Mouse (Mus musculus): ENCODE measurements around the gene Anks1b. TPM values are rescaled to one million over a fixed set of nuclear protein-coding genes. Genes with fewer than 3 reads are reported as not detected.

Anks1b gene
- polyA plus RNA-seq, 1 experiment from 2014 or later = 78.3 TPM

GRCm38 (mm10) chr10:90273311-90273710, 400.0 kb downstream of the Anks1b start:
- H3K27ac ChIP-seq (ENCODE audit: low read depth, low read length) = no peak overlapping the region
- H3K4me2 ChIP-seq (ENCODE audit: low read length) = no peak overlapping the region
- WGBS = 76% methylated on average over 2 of the region's 2 CpGs
- H3K27me3 ChIP-seq (replicated peaks; ENCODE audit: control insufficient read depth, insufficient read depth, low read length) = no peaks in the 10 kb centered on the region
- ATAC-seq = no peak
- H3K36me3 ChIP-seq (ENCODE audit: control insufficient read depth, insufficient read depth, low read length) = no peaks in the 10 kb centered on the region
- no peak overlapping the region for H3K9ac ChIP-seq (ENCODE audit: low read depth, low read length)
- H3K4me3 ChIP-seq (ENCODE audit: low read length) = no peak overlapping the region
- H3K4me1 ChIP-seq (ENCODE audit: control insufficient read depth, insufficient read depth, low read depth, low read length) = no peaks in the 10 kb centered on the region
- H3K9me3 ChIP-seq (ENCODE audit: control insufficient read depth, low read length) = no peaks in the 10 kb centered on the region

- Histone ChIP-seq H3K9me3 (ENCODE audit: control insufficient read depth, low read length) (no peaks in the 10 kb centered on the region), H3K4me1 (ENCODE audit: control insufficient read depth, insufficient read depth, low read depth, low read length) (no peaks in the 10 kb centered on the region), H3K27me3 (replicated peaks; ENCODE audit: control insufficient read depth, insufficient read depth, low read length) (no peaks in the 10 kb centered on the region), H3K27ac (ENCODE audit: low read depth, low read length) (no peak overlapping the region), H3K4me3 (ENCODE audit: low read length) (no peak overlapping the region), H3K9ac (ENCODE audit: low read depth, low read length) (no peak overlapping the region), H3K36me3 (ENCODE audit: control insufficient read depth, insufficient read depth, low read length) (no peaks in the 10 kb centered on the region), H3K4me2 (ENCODE audit: low read length) (no peak overlapping the region)
- no peak for ATAC-seq
- 80% methylated on average over 1 of the region's 1 CpGs for WGBS
These were observed 413.3 kb downstream of the Anks1b start for GRCm38 (mm10) chr10:90286589-90286988.

GRCm38 (mm10) chr10:90303249-90303648, 429.9 kb downstream of the Anks1b start:
- Histone ChIP-seq H3K4me3 (ENCODE audit: low read length) (no peak overlapping the region), H3K27me3 (replicated peaks; ENCODE audit: control insufficient read depth, insufficient read depth, low read length) (no peaks in the 10 kb centered on the region), H3K9me3 (ENCODE audit: control insufficient read depth, low read length) (no peaks in the 10 kb centered on the region), H3K4me2 (ENCODE audit: low read length) (no peak overlapping the region), H3K9ac (ENCODE audit: low read depth, low read length) (no peak overlapping the region), H3K36me3 (ENCODE audit: control insufficient read depth, insufficient read depth, low read length) (no peaks in the 10 kb centered on the region), H3K27ac (ENCODE audit: low read depth, low read length) (no peak overlapping the region), H3K4me1 (ENCODE audit: control insufficient read depth, insufficient read depth, low read depth, low read length) (no peaks in the 10 kb centered on the region)
- WGBS = 54% methylated on average over 1 of the region's 1 CpGs
- no peak for ATAC-seq

- H3K4me1 ChIP-seq (ENCODE audit: control insufficient read depth, insufficient read depth, low read depth, low read length) = no peaks in the 10 kb centered on the region
- no peak overlapping the region for H3K4me2 ChIP-seq (ENCODE audit: low read length)
- no peaks in the 10 kb centered on the region for H3K9me3 ChIP-seq (ENCODE audit: control insufficient read depth, low read length)
- no peak overlapping the region for H3K9ac ChIP-seq (ENCODE audit: low read depth, low read length)
- ATAC-seq = no peak
- H3K27ac ChIP-seq (ENCODE audit: low read depth, low read length) = no peak overlapping the region
- H3K4me3 ChIP-seq (ENCODE audit: low read length) = no peak overlapping the region
- no peaks in the 10 kb centered on the region for H3K36me3 ChIP-seq (ENCODE audit: control insufficient read depth, insufficient read depth, low read length)
- no peaks in the 10 kb centered on the region for H3K27me3 ChIP-seq (replicated peaks; ENCODE audit: control insufficient read depth, insufficient read depth, low read length)
These were observed 432.8 kb downstream of the Anks1b start for GRCm38 (mm10) chr10:90306156-90306555.

- no peaks in the 10 kb centered on the region for H3K36me3 ChIP-seq (ENCODE audit: control insufficient read depth, insufficient read depth, low read length)
- no peak overlapping the region for H3K27ac ChIP-seq (ENCODE audit: low read depth, low read length)
- WGBS = 45% methylated on average over 5 of the region's 5 CpGs
- H3K27me3 ChIP-seq (replicated peaks; ENCODE audit: control insufficient read depth, insufficient read depth, low read length) = no peaks in the 10 kb centered on the region
- ATAC-seq = no peak
- no peak overlapping the region for H3K9ac ChIP-seq (ENCODE audit: low read depth, low read length)
- no peaks in the 10 kb centered on the region for H3K4me1 ChIP-seq (ENCODE audit: control insufficient read depth, insufficient read depth, low read depth, low read length)
- H3K4me3 ChIP-seq (ENCODE audit: low read length) = no peak overlapping the region
- no peak overlapping the region for H3K4me2 ChIP-seq (ENCODE audit: low read length)
- no peaks in the 10 kb centered on the region for H3K9me3 ChIP-seq (ENCODE audit: control insufficient read depth, low read length)
These were observed 434.7 kb downstream of the Anks1b start for GRCm38 (mm10) chr10:90307931-90308555.

GRCm38 (mm10) chr10:90329781-90330180, 456.5 kb downstream of the Anks1b start:
- H3K9ac ChIP-seq (ENCODE audit: low read depth, low read length) = no peak overlapping the region
- no peak overlapping the region for H3K4me3 ChIP-seq (ENCODE audit: low read length)
- 88% methylated on average over 4 of the region's 4 CpGs for WGBS
- H3K4me1 ChIP-seq (ENCODE audit: control insufficient read depth, insufficient read depth, low read depth, low read length) = no peaks in the 10 kb centered on the region
- no peaks in the 10 kb centered on the region for H3K27me3 ChIP-seq (replicated peaks; ENCODE audit: control insufficient read depth, insufficient read depth, low read length)
- H3K27ac ChIP-seq (ENCODE audit: low read depth, low read length) = no peak overlapping the region
- no peaks in the 10 kb centered on the region for H3K9me3 ChIP-seq (ENCODE audit: control insufficient read depth, low read length)
- ATAC-seq = no peak
- no peaks in the 10 kb centered on the region for H3K36me3 ChIP-seq (ENCODE audit: control insufficient read depth, insufficient read depth, low read length)
- H3K4me2 ChIP-seq (ENCODE audit: low read length) = no peak overlapping the region

- no peak overlapping the region for H3K4me3 ChIP-seq (ENCODE audit: low read length)
- no peak for ATAC-seq
- no peak overlapping the region for H3K4me2 ChIP-seq (ENCODE audit: low read length)
- H3K9ac ChIP-seq (ENCODE audit: low read depth, low read length) = no peak overlapping the region
- H3K9me3 ChIP-seq (ENCODE audit: control insufficient read depth, low read length) = no peaks in the 10 kb centered on the region
- H3K27ac ChIP-seq (ENCODE audit: low read depth, low read length) = no peak overlapping the region
- H3K27me3 ChIP-seq (replicated peaks; ENCODE audit: control insufficient read depth, insufficient read depth, low read length) = no peaks in the 10 kb centered on the region
- WGBS = 76% methylated on average over 1 of the region's 1 CpGs
- H3K36me3 ChIP-seq (ENCODE audit: control insufficient read depth, insufficient read depth, low read length) = no peaks in the 10 kb centered on the region
- no peaks in the 10 kb centered on the region for H3K4me1 ChIP-seq (ENCODE audit: control insufficient read depth, insufficient read depth, low read depth, low read length)
These were observed 472.1 kb downstream of the Anks1b start for GRCm38 (mm10) chr10:90345394-90345793.

- H3K36me3 ChIP-seq (ENCODE audit: control insufficient read depth, insufficient read depth, low read length) = no peaks in the 10 kb centered on the region
- no peaks in the 10 kb centered on the region for H3K27me3 ChIP-seq (replicated peaks; ENCODE audit: control insufficient read depth, insufficient read depth, low read length)
- no peak overlapping the region for H3K4me3 ChIP-seq (ENCODE audit: low read length)
- H3K27ac ChIP-seq (ENCODE audit: low read depth, low read length) = no peak overlapping the region
- H3K4me1 ChIP-seq (ENCODE audit: control insufficient read depth, insufficient read depth, low read depth, low read length) = no peaks in the 10 kb centered on the region
- H3K4me2 ChIP-seq (ENCODE audit: low read length) = no peak overlapping the region
- no peak overlapping the region for H3K9ac ChIP-seq (ENCODE audit: low read depth, low read length)
- no peak for ATAC-seq
- no peaks in the 10 kb centered on the region for H3K9me3 ChIP-seq (ENCODE audit: control insufficient read depth, low read length)
- WGBS = 83% methylated on average over 1 of the region's 1 CpGs
These were observed 482.9 kb downstream of the Anks1b start for GRCm38 (mm10) chr10:90356258-90356657.

GRCm38 (mm10) chr10:90357169-90357907, 484.0 kb downstream of the Anks1b start:
- no peak overlapping the region for H3K4me3 ChIP-seq (ENCODE audit: low read length)
- no peak overlapping the region for H3K27ac ChIP-seq (ENCODE audit: low read depth, low read length)
- no peaks in the 10 kb centered on the region for H3K9me3 ChIP-seq (ENCODE audit: control insufficient read depth, low read length)
- no peaks in the 10 kb centered on the region for H3K27me3 ChIP-seq (replicated peaks; ENCODE audit: control insufficient read depth, insufficient read depth, low read length)
- no peak for ATAC-seq
- no peaks in the 10 kb centered on the region for H3K4me1 ChIP-seq (ENCODE audit: control insufficient read depth, insufficient read depth, low read depth, low read length)
- no peaks in the 10 kb centered on the region for H3K36me3 ChIP-seq (ENCODE audit: control insufficient read depth, insufficient read depth, low read length)
- 70% methylated on average over 1 of the region's 1 CpGs for WGBS
- no peak overlapping the region for H3K9ac ChIP-seq (ENCODE audit: low read depth, low read length)
- no peak overlapping the region for H3K4me2 ChIP-seq (ENCODE audit: low read length)

All from hindbrain, embryonic 16.5 days (tissue).